Mouse (Mus musculus) heart, embryonic 15.5 days (tissue): ENCODE measurements around the gene Adamts12. TPM values are rescaled to one million over a fixed set of nuclear protein-coding genes. Genes with fewer than 3 reads are reported as not detected.

Experiments used
- ATAC-seq: fragments of 200-750 bp; cut with Nextera tagmentation; replicated peaks from 2 replicates; pipeline ENCODE4 v1.8.0; 2017; ENCODE audit warnings: low read depth, moderate TSS enrichment; ENCODE audit not compliant: insufficient number of reproducible peaks, insufficient read depth, low FRiP score
- H3K27ac ChIP-seq: fragments of 300-500 bp; sonication (generic); 2 replicates; pipeline ENCODE4 v1.5.1; 2015; ENCODE audit warnings: mild to moderate bottlenecking, inconsistent platforms
- H3K27me3 ChIP-seq: fragments of 300-500 bp; sonication (generic); 2 replicates; pipeline ENCODE4 v1.6.1; 2015; ENCODE audit warnings: inconsistent platforms
- H3K36me3 ChIP-seq: fragments of 300-500 bp; sonication (generic); 2 replicates; pipeline ENCODE4 v1.6.1; 2015; ENCODE audit warnings: mild to moderate bottlenecking, inconsistent platforms
- H3K4me1 ChIP-seq: fragments of 300-500 bp; sonication (generic); replicated peaks from 2 replicates; pipeline ENCODE4 v1.6.1; 2015; ENCODE audit warnings: inconsistent platforms
- H3K4me2 ChIP-seq: fragments of 300-500 bp; sonication (generic); 2 replicates; pipeline ENCODE4 v1.6.1; 2015; ENCODE audit warnings: inconsistent platforms, mild to moderate bottlenecking, moderate library complexity
- H3K4me3 ChIP-seq: fragments of 300-500 bp; sonication (generic); 2 replicates; pipeline ENCODE4 v1.5.1; 2015; ENCODE audit warnings: mild to moderate bottlenecking, inconsistent platforms
- H3K9ac ChIP-seq: fragments of 300-500 bp; sonication (generic); 2 replicates; pipeline ENCODE4 v1.6.1; 2015; ENCODE audit warnings: mild to moderate bottlenecking, inconsistent platforms
- H3K9me3 ChIP-seq: fragments of 300-500 bp; sonication (generic); replicated peaks from 2 replicates; pipeline ENCODE4 v1.6.1; 2016; ENCODE audit warnings: inconsistent platforms
- WGBS: fragments of 180-500 bp; shearing (Covaris S2); methylation state at CpG from one replicate; pipeline ENCODE4 v1.1.7; 2015; ENCODE audit warnings: mixed read lengths; 5-methylcytosine and 5-hydroxymethylcytosine counted together
- polyA plus RNA-seq: library from polyadenylated mRNA; unstranded; fragments of >200 nt; fragmentation: Nextera tagmentation; extraction: Ambion mirVana; gene quantifications from 2 replicates; pipeline ENCODE4 v1.2.1, GENCODE M21; 2015

Adamts12 gene
- polyA plus RNA-seq, 1 experiment from 2014 or later = 1.7 TPM

- H3K9me3 ChIP-seq = no peaks in the 10 kb centered on the region
- no peak overlapping the region for H3K27ac ChIP-seq
- no peak for ATAC-seq
- H3K27me3 ChIP-seq = no peaks in the 10 kb centered on the region
- no peak overlapping the region for H3K4me3 ChIP-seq
- H3K4me2 ChIP-seq = no peak overlapping the region
- no peaks in the 10 kb centered on the region for H3K4me1 ChIP-seq
- 43% methylated on average over 3 of the region's 3 CpGs for WGBS
- no peaks in the 10 kb centered on the region for H3K36me3 ChIP-seq
- H3K9ac ChIP-seq = no peak overlapping the region
These were observed 52.3 kb downstream of the Adamts12 start for GRCm38 (mm10) chr15:11116853-11117252.

DNA sequence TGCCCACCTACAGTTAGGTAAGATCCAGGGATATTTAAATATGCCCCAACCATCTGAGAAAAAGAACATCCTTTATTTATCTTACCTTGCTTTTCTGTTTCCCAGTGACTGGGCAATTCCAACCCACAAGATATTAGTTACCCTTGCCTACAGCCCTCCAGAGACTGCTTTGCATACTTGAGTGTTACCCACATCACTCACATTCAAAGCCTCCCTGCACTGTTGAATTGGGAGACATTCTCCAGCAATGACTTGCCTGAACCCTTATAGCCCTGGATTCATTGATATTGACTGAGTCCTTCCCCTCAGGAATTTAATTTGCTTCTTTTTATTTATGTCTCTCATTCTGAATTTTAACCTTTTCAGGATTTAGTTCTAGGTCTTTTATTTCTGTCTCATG is 53.8 kb downstream of the Adamts12 start:
- Histone ChIP-seq H3K9ac (no peak overlapping the region), H3K36me3 (no peaks in the 10 kb centered on the region)

DNA sequence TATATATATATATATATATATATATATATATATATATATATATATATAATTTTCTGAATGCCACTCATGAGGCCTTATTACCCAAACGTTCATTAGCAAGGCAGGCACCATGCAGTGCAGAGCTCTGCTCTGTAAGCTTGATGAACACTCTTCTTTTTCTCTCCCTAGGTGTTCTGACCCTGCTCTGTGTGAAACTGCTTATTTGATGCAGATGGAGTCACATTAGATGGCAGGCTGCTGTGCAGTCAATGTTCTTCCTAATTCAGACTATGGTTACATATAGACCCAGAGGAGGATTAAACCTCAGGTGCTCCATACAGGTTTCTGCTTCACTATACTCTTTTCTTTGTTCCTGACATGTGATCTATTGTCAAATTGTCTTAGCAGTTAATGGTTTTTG is 57.1 kb downstream of the Adamts12 start:
- WGBS = 55% methylated on average over 1 of the region's 1 CpGs
- no peak overlapping the region for H3K4me3 ChIP-seq
- H3K27me3 ChIP-seq = no peaks in the 10 kb centered on the region
- no peak for ATAC-seq
- no peaks in the 10 kb centered on the region for H3K36me3 ChIP-seq
- no peaks in the 10 kb centered on the region for H3K9me3 ChIP-seq
- H3K9ac ChIP-seq = no peak overlapping the region
- H3K4me2 ChIP-seq = no peak overlapping the region
- no peaks in the 10 kb centered on the region for H3K4me1 ChIP-seq
- H3K27ac ChIP-seq = no peak overlapping the region

More for the DNA sequence above, 53.8 kb downstream of the Adamts12 start:
- Histone ChIP-seq H3K9me3 (no peaks in the 10 kb centered on the region), H3K27me3 (no peaks in the 10 kb centered on the region), H3K27ac (no peak overlapping the region), H3K4me3 (no peak overlapping the region), H3K4me2 (no peak overlapping the region), H3K4me1 (no peaks in the 10 kb centered on the region)
- ATAC-seq = no peak

- Histone ChIP-seq H3K4me2 (no peak overlapping the region), H3K36me3 (no peaks in the 10 kb centered on the region), H3K4me3 (no peak overlapping the region), H3K9ac (no peak overlapping the region), H3K4me1 (no peaks in the 10 kb centered on the region), H3K9me3 (no peaks in the 10 kb centered on the region), H3K27me3 (no peaks in the 10 kb centered on the region), H3K27ac (no peak overlapping the region)
- no peak for ATAC-seq
These were observed 60.8 kb downstream of the Adamts12 start for GRCm38 (mm10) chr15:11125361-11125760.

DNA sequence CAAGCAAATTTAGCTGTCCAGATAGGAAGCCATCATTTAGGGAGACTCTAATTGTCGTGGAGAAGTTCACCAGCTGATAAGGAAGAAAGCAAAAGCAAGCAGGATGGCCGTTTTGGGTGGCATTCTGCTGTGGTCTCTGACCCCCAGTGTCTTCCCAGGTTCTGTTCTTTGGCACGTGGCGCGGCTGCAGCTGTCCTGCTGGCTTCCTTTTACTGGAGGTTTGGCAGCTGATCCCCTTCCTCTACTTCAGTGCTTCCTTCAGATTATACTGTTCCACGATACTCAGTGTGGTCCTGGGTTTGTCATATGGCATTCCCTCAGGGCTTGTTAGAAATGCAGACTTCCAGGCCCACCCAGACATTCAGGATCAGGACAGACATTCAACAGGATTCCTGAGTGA is 63.9 kb downstream of the Adamts12 start:
- no peaks in the 10 kb centered on the region for H3K4me1 ChIP-seq
- no peak overlapping the region for H3K4me2 ChIP-seq
- H3K27me3 ChIP-seq = no peaks in the 10 kb centered on the region
- no peaks in the 10 kb centered on the region for H3K9me3 ChIP-seq
- H3K4me3 ChIP-seq = no peak overlapping the region
- H3K9ac ChIP-seq = no peak overlapping the region
- 48% methylated on average over 6 of the region's 6 CpGs for WGBS
- no peaks in the 10 kb centered on the region for H3K36me3 ChIP-seq
- ATAC-seq = no peak
- H3K27ac ChIP-seq = no peak overlapping the region

DNA sequence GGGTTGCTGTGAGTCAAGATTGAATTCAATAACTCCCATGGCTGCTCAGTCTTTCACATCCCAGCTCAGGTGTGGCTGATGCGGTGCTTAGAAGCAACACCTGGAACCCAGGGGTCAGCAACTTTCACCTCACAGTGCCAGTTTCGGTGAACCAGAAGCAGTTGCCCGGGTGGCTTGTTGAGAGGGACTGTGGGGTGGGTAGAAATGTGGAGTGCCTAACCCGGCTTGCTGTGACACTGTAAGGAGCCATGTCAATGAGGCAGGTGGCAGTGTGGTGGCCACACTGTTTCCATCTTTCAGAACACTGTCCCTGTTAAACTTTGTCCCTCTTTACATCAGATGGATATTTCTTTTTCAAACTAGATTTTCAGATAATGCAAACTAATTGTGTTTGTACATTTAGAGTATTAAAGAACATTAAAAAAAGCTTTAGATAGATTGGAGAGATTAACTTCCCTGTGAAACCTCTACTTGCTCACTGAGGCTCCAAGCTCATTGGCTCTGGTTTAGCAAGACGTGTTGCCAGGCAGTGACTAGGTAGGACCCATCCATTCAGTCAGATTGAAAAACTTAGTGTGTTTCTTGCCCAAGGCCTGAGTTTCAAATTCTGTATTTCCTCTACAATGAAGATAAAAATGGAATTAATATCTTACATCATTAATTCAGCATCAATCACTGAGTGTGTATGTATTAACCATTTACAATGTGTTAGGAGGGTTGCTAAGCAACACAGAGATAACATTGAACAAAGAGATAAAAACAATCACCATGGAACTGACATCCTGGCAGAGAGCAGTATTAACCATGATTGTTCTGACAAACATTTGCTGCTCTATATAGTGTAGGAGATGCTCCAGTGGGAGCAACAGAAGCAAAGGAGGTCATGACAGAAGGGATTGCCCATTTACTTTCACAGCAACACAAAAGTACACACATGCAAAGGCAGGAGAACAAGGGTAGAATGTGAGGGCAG is 68.3 kb downstream of the Adamts12 start:
- WGBS = 78% methylated on average over 5 of the region's 5 CpGs
- Histone ChIP-seq H3K4me2 (no peak overlapping the region), H3K4me3 (no peak overlapping the region), H3K27me3 (no peaks in the 10 kb centered on the region), H3K9me3 (no peaks in the 10 kb centered on the region), H3K4me1 (no peaks in the 10 kb centered on the region), H3K27ac (no peak overlapping the region), H3K36me3 (no peaks in the 10 kb centered on the region), H3K9ac (no peak overlapping the region)
- ATAC-seq = no peak

DNA sequence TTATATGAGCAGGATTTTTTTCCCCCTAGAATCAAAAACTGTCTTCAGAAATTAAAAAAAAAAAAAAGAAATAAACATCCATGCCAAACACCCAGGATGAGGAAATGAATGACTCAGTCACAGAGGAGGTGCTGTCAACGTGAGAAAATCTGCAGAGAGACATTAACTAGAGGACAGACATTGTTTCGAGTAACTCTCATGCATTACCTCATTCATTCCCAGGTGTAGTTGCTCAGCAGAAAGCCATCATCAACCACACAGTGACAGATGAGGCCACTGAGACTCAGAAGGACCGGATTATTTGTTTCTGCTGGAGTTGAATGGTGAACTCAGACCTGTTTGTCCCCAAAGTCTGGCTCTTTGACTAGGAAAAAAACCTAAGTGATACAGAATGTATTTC is 81.0 kb downstream of the Adamts12 start:
- H3K27me3 ChIP-seq = no peaks in the 10 kb centered on the region
- no peak for ATAC-seq
- no peaks in the 10 kb centered on the region for H3K9me3 ChIP-seq
- no peak overlapping the region for H3K9ac ChIP-seq
- H3K4me3 ChIP-seq = no peak overlapping the region
- 44% methylated on average over 3 of the region's 3 CpGs for whole genome bisulfite sequencing
- no peaks in the 10 kb centered on the region for H3K4me1 ChIP-seq
- H3K27ac ChIP-seq = no peak overlapping the region
- H3K4me2 ChIP-seq = no peak overlapping the region
- no peaks in the 10 kb centered on the region for H3K36me3 ChIP-seq

DNA sequence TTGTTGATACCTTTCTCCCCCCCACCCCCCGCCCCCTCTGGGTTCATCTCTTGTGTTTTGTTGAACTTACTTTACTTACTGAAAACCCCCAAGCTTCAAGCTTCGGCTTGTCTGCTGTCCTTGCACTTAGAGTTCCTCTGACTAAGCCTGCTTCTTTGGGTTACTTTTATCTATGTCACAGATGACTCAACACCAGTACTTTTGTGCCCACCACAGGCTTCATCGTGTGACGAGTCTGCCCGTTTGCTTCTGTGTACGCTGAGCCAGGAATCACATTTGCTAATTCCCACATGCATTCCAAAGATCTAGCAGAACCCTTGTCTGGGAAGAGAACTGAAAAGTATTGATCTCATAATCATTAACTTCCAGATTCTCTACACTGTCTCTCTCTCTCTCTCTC is 94.8 kb downstream of the Adamts12 start:
- H3K4me2 ChIP-seq = no peak overlapping the region

GRCm38 (mm10) chr15:11160759-11161158 is 96.2 kb downstream of the Adamts12 start:
- Histone ChIP-seq H3K27me3 (no peaks in the 10 kb centered on the region), H3K4me1 (no peaks in the 10 kb centered on the region), H3K9ac (no peak overlapping the region), H3K9me3 (no peaks in the 10 kb centered on the region), H3K4me3 (no peak overlapping the region), H3K27ac (no peak overlapping the region), H3K36me3 (no peaks in the 10 kb centered on the region), H3K4me2 (no peak overlapping the region)
- no peak for ATAC-seq
- 43% methylated on average over 2 of the region's 2 CpGs for WGBS

More for the DNA sequence above, 94.8 kb downstream of the Adamts12 start:
- ATAC-seq = no peak
- Histone ChIP-seq H3K9me3 (no peaks in the 10 kb centered on the region), H3K4me1 (no peaks in the 10 kb centered on the region), H3K27me3 (no peaks in the 10 kb centered on the region), H3K9ac (no peak overlapping the region), H3K4me3 (no peak overlapping the region), H3K27ac (no peak overlapping the region), H3K36me3 (no peaks in the 10 kb centered on the region)
- 52% methylated on average over 6 of the region's 6 CpGs for WGBS

- ATAC-seq = no peak
- no peak overlapping the region for H3K9ac ChIP-seq
- H3K9me3 ChIP-seq = no peaks in the 10 kb centered on the region
- H3K36me3 ChIP-seq = no peaks in the 10 kb centered on the region
- H3K27me3 ChIP-seq = no peaks in the 10 kb centered on the region
- 28% methylated on average over 3 of the region's 3 CpGs for WGBS
- no peak overlapping the region for H3K27ac ChIP-seq
- no peak overlapping the region for H3K4me2 ChIP-seq
- H3K4me1 ChIP-seq = no peaks in the 10 kb centered on the region
- H3K4me3 ChIP-seq = no peak overlapping the region
These were observed 101.3 kb downstream of the Adamts12 start for GRCm38 (mm10) chr15:11165883-11166282.

- H3K27me3 ChIP-seq = no peaks in the 10 kb centered on the region
- H3K9me3 ChIP-seq = no peaks in the 10 kb centered on the region
- H3K9ac ChIP-seq = no peak overlapping the region
- 76% methylated on average over 7 of the region's 7 CpGs for WGBS
- no peak overlapping the region for H3K4me2 ChIP-seq
- H3K4me3 ChIP-seq = no peak overlapping the region
- no peaks in the 10 kb centered on the region for H3K36me3 ChIP-seq
- H3K27ac ChIP-seq = no peak overlapping the region
- ATAC-seq = no peak
- H3K4me1 ChIP-seq = no peaks in the 10 kb centered on the region
These were observed 109.4 kb downstream of the Adamts12 start for GRCm38 (mm10) chr15:11173884-11174470.

GRCm38 (mm10) chr15:11174842-11175241 is 110.3 kb downstream of the Adamts12 start:
- Histone ChIP-seq H3K4me2 (no peak overlapping the region), H3K36me3 (no peaks in the 10 kb centered on the region), H3K4me3 (no peak overlapping the region), H3K27ac (no peak overlapping the region), H3K9ac (no peak overlapping the region), H3K4me1 (no peaks in the 10 kb centered on the region), H3K9me3 (no peaks in the 10 kb centered on the region), H3K27me3 (no peaks in the 10 kb centered on the region)
- 73% methylated on average over 13 of the region's 13 CpGs for WGBS
- ATAC-seq = no peak
